Mouse (Mus musculus): ENCODE results near the gene F2rl3.

DNA sequence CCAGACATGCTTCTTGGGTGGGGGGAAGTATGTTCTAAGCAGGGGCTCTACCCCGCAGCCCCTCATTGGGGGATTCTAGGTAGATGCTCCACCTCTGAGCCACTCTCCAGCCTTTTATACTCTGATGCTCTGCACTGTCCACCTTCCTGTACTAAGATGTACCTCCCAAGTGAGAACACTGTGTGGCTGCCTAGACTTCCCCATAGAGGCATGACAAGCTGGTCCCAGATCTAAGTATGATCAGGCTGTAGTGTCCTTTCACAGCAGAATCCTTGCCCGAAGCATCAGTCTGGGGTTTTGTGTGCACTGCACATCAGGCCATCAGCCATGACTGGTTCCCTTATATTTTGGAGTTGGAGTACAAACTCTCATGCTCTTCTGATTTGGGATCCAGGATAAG is 5.6 kb upstream of the F2rl3 start:
- TF ChIP-seq CHD2 (IDR thresholded peaks at IDR 0.05; ENCODE audit: low read depth, low read length): no peak
- TF ChIP-seq HCFC1 (IDR thresholded peaks at IDR 0.05; ENCODE audit: borderline replicate concordance, insufficient read depth, low read length): no peak
- TF ChIP-seq ZNF384 (IDR thresholded peaks at IDR 0.05; ENCODE audit: low read depth, low read length): no peak
- TF ChIP-seq MAFK (IDR thresholded peaks at IDR 0.05; ENCODE audit: insufficient read depth, low read depth, low read length): no peak
- no peak for TF ChIP-seq ZC3H11A (IDR thresholded peaks at IDR 0.05; ENCODE audit: borderline replicate concordance, low read depth, low read length)
